Mouse (Mus musculus) lung, postnatal 0 days (tissue): ENCODE measurements around the gene Rbsn.

Source experiments
- CTCF ChIP-seq: IDR thresholded peaks from 2 replicates; pipeline ENCODE4 v1.5.1; 2016; ENCODE audit warnings: antibody characterized with exemption, mild to moderate bottlenecking
- EP300 ChIP-seq: IDR thresholded peaks from 2 replicates; pipeline ENCODE4 v1.6.1; 2016; ENCODE audit warnings: antibody characterized with exemption, mild to moderate bottlenecking, control low read depth

DNA sequence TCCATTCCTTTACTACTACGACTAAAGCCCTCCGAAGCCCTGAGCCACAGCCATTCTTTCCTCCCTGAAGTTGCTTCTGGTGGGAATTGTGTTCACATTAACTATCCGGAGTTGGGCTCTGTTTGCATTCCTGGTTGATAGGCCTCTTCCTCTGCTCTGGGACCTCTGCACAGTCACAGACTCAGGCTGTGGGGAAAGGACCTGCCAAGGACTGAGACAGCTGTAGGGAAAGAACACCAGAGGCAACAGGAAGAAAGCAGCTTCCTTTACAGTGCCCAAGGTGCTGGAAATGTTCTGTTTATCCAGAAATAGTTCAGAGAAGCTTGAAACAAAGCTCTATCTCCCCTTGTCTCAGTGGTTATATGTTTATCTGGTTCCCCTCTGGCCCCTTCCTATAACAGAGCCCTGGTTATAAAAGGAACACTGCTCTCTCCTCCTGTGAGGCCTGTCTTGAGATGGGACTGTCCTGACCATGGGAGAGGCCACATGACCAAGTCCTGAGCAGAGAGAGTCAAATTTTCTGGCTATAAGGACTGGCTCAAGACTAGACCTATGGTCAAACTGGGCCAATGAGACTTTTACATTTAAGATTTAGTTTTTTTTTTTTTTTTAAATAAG is 38.6 kb upstream of the Rbsn start:
- TF ChIP-seq CTCF = no peak
- no peak for TF ChIP-seq EP300
